Mouse (Mus musculus) heart, postnatal 0 days (tissue): ENCODE results near the gene Hes7.

Experiments used
- CTCF ChIP-seq: IDR thresholded peaks from 2 replicates; pipeline ENCODE4 v1.5.1; 2016; ENCODE audit warnings: antibody characterized with exemption, control low read depth, low read depth
- EP300 ChIP-seq: IDR thresholded peaks from 2 replicates; pipeline ENCODE4 v1.6.1; 2016; ENCODE audit warnings: antibody characterized with exemption, low read depth

DNA sequence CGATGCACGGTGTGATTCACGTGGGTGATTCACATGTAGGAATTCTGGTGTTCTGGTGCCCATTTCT lies 5.5 kb downstream of the Hes7 start, which contains the start of gene Aloxe3:
- no peak for TF ChIP-seq CTCF
- no peak for TF ChIP-seq EP300
